ENCODE assay signal across 16 mouse cellular contexts in genomic region chr6:41103689-41104400, GRCm38 (mm10).
A peak's percentile ranks its signal among the peaks of the same experiment; 100 is the strongest.
DNase-seq lines count a peak whose midpoint lies in the region; ATAC-seq and TF ChIP-seq lines count a peak whose summit lies in the region.
"Had no signal": no experiment of that assay in that cellular context is flagged by ENCODE, and none has a peak within 500 bp of the region (broad histone marks: within the 10 kb centered on the region; RNA-seq: fewer than 3 reads in every experiment).

No protein-coding gene starts in this region.

- no peaks in the 10 kb centered on the region for H3K27me3 ChIP-seq in liver, postnatal 0 days (ENCODE audit: insufficient read depth, low read length)
- H3K27me3 ChIP-seq: heart, embryonic 13.5 days; midbrain, embryonic 15.5 days had no signal

- no peaks in the 10 kb centered on the region for H3K4me1 ChIP-seq in liver, postnatal 0 days (ENCODE audit: insufficient read depth)
- H3K4me1 ChIP-seq: heart, embryonic 13.5 days; limb, embryonic 10.5 days; midbrain, embryonic 15.5 days had no signal

- TF ChIP-seq CTCF in left cerebral cortex, adult 2 months (IDR thresholded peaks at IDR 0.05), result no peak
- TF ChIP-seq CTCF in liver, postnatal 0 days (IDR thresholded peaks at IDR 0.05; ENCODE audit: low read depth), result no peak

- intact Hi-C loops in left cerebral cortex, adult 2 months (cut with DNase I), result loop anchor here (5.0 kb wide), 2 partner anchors 153 to 448 kb away; no protein-coding TSS in a partner anchor

- DNase-seq in right cerebral cortex, adult 18-20 months, result peak; percentile 67
- no peak for DNase-seq in right cerebral cortex, postnatal 4 days
- peak; percentile 27 for DNase-seq in T-cell, adult 2 months (ENCODE audit: low spot score)
- DNase-seq in left cerebral cortex, adult 2 months (ENCODE audit: extremely low spot score in 1 of 2, low spot score in 2 of 2), result no peak
- no peak for DNase-seq in liver, postnatal 0 days
- DNase-seq in urinary bladder, postnatal 14 days (ENCODE audit: low spot score), result no peak
- DNase-seq in ovary, adult 18-20 months (ENCODE audit: low spot score), result no peak
- DNase-seq in neural tube, embryonic 10.5 days (ENCODE audit: extremely low spot score, low spot score), result no peak
- DNase-seq: adrenal gland, postnatal 14 days; cerebellum, adult 18-20 months; kidney, postnatal 36 days; lung, postnatal 10 days had no signal

- no peak overlapping the region for H3K4me3 ChIP-seq in left cerebral cortex, adult 2 months
- H3K4me3 ChIP-seq in liver, postnatal 0 days (ENCODE audit: low read depth, low read length), result no peak overlapping the region
- H3K4me3 ChIP-seq: heart, embryonic 13.5 days; limb, embryonic 10.5 days; midbrain, embryonic 15.5 days had no signal

- TF ChIP-seq EP300 in liver, postnatal 0 days (IDR thresholded peaks at IDR 0.05; ENCODE audit: low read depth), result peak; percentile 58

- peak overlapping the region; percentile 72; the same call in 1 of the 2 replicates for H3K27ac ChIP-seq in left cerebral cortex, adult 2 months
- H3K27ac ChIP-seq in liver, postnatal 0 days (ENCODE audit: low read depth), result no peak overlapping the region
- H3K27ac ChIP-seq: heart, embryonic 13.5 days; limb, embryonic 10.5 days; midbrain, embryonic 15.5 days had no signal

- no peak overlapping the region for H3K4me2 ChIP-seq in liver, postnatal 0 days (ENCODE audit: low read depth, low read length)
- H3K4me2 ChIP-seq: heart, embryonic 13.5 days; midbrain, embryonic 15.5 days had no signal

- peak; percentile 82 for ATAC-seq in liver, postnatal 0 days
- ATAC-seq: hindbrain, embryonic 16.5 days; midbrain, embryonic 15.5 days had no signal

- no peaks in the 10 kb centered on the region for H3K36me3 ChIP-seq in liver, postnatal 0 days (replicated peaks; ENCODE audit: insufficient read depth, low read length)
- H3K36me3 ChIP-seq: heart, embryonic 13.5 days; limb, embryonic 10.5 days; midbrain, embryonic 15.5 days had no signal

- no peak overlapping the region for H3K9ac ChIP-seq in liver, postnatal 0 days (replicated peaks)
- H3K9ac ChIP-seq: heart, embryonic 13.5 days; midbrain, embryonic 15.5 days had no signal

- 49% methylated on average over 6 of the region's 6 CpGs for WGBS in liver, postnatal 0 days (ENCODE audit: insufficient replicate concordance)

- H3K9me3 ChIP-seq in liver, postnatal 0 days (ENCODE audit: low read length), result no peaks in the 10 kb centered on the region
- H3K9me3 ChIP-seq: heart, embryonic 13.5 days; limb, embryonic 10.5 days; midbrain, embryonic 15.5 days had no signal

Comparison
In these comparisons a context has a peak if more than half of its experiments do, and no peak if none do; other contexts are left out.
1. DNase-seq: peak in right cerebral cortex, adult 18-20 months (single experiment) and T-cell, adult 2 months (single experiment); none in right cerebral cortex, postnatal 4 days (single experiment), left cerebral cortex, adult 2 months (0 of 2), liver, postnatal 0 days (single experiment), urinary bladder, postnatal 14 days (single experiment), ovary, adult 18-20 months (single experiment) and neural tube, embryonic 10.5 days (single experiment).